Mouse (Mus musculus): ENCODE data around the gene Stard5. TPM values are rescaled to one million over a fixed set of nuclear protein-coding genes. Genes with fewer than 3 reads are reported as not detected.

Stard5 gene
- polyA plus RNA-seq, 1 experiment from 2014 or later, result 12.0 TPM

- H3K27me3 ChIP-seq (replicated peaks), result no peaks in the 10 kb centered on the region
- H3K9me3 ChIP-seq, result no peaks in the 10 kb centered on the region
- WGBS, result 63% methylated on average over 5 of the region's 5 CpGs
- no peaks in the 10 kb centered on the region for H3K36me3 ChIP-seq
- H3K4me3 ChIP-seq, result no peak overlapping the region
- H3K4me2 ChIP-seq (replicated peaks), result no peak overlapping the region
- H3K9ac ChIP-seq, result no peak overlapping the region
- ATAC-seq (ENCODE audit: low FRiP score, low read depth), result no peak
- no peaks in the 10 kb centered on the region for H3K4me1 ChIP-seq
- no peak overlapping the region for H3K27ac ChIP-seq
Measured at GRCm38 (mm10) chr7:83654938-83655630, 23.3 kb downstream of the Stard5 start.

- Histone ChIP-seq H3K27ac (no peak overlapping the region), H3K9me3 (no peaks in the 10 kb centered on the region), H3K4me2 (replicated peaks) (no peak overlapping the region), H3K9ac (no peak overlapping the region), H3K4me3 (no peak overlapping the region), H3K27me3 (replicated peaks) (no peaks in the 10 kb centered on the region), H3K36me3 (no peaks in the 10 kb centered on the region), H3K4me1 (no peaks in the 10 kb centered on the region)
- WGBS, result 66% methylated on average over 1 of the region's 1 CpGs
- ATAC-seq (ENCODE audit: low FRiP score, low read depth), result no peak
Measured at GRCm38 (mm10) chr7:83658716-83659115, 27.0 kb downstream of the Stard5 start.

- H3K9me3 ChIP-seq, result no peaks in the 10 kb centered on the region
- 89% methylated on average over 9 of the region's 9 CpGs for WGBS
- H3K4me1 ChIP-seq, result no peaks in the 10 kb centered on the region
- ATAC-seq (ENCODE audit: low FRiP score, low read depth), result no peak
- H3K36me3 ChIP-seq, result no peaks in the 10 kb centered on the region
- H3K27ac ChIP-seq, result no peak overlapping the region
- H3K27me3 ChIP-seq (replicated peaks), result no peaks in the 10 kb centered on the region
- H3K4me3 ChIP-seq, result no peak overlapping the region
- H3K4me2 ChIP-seq (replicated peaks), result no peak overlapping the region
- no peak overlapping the region for H3K9ac ChIP-seq
Measured at GRCm38 (mm10) chr7:83659159-83660065, 27.7 kb downstream of the Stard5 start.

DNA sequence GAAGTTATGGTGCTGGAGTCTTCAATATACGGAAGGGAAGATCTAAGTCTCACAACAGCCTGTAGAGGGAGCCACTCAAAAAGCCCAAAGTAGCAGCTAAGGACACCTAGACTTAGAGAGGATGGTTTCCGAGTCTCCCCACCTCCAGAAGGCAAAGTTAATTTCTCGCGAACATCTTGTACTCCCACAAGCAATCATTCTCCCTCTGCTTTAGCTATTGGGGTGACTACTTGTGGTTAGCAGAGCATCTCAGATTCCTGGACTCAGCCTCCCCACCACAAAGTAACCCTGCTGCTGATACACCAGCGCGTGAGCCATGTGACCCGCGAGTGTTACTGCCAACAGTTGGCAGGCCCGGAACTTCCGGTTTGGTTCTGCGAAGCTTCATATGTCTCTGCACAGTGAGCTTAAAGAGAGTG lies 28.5 kb downstream of the Stard5 start:
- ATAC-seq (ENCODE audit: low FRiP score, low read depth), result no peak
- no peaks in the 10 kb centered on the region for H3K9me3 ChIP-seq
- WGBS, result 94% methylated on average over 11 of the region's 11 CpGs

GRCm38 (mm10) chr7:83661031-83661430 lies 29.3 kb downstream of the Stard5 start:
- Histone ChIP-seq H3K4me1 (no peaks in the 10 kb centered on the region), H3K36me3 (no peaks in the 10 kb centered on the region), H3K9me3 (no peaks in the 10 kb centered on the region), H3K4me2 (replicated peaks) (no peak overlapping the region), H3K27ac (no peak overlapping the region), H3K27me3 (replicated peaks) (no peaks in the 10 kb centered on the region), H3K9ac (no peak overlapping the region), H3K4me3 (no peak overlapping the region)
- no peak for ATAC-seq (ENCODE audit: low FRiP score, low read depth)
- 91% methylated on average over 10 of the region's 10 CpGs for WGBS

More for the DNA sequence above, 28.5 kb downstream of the Stard5 start:
- Histone ChIP-seq H3K4me2 (replicated peaks) (no peak overlapping the region), H3K9ac (no peak overlapping the region), H3K4me1 (no peaks in the 10 kb centered on the region), H3K27ac (no peak overlapping the region), H3K4me3 (no peak overlapping the region), H3K36me3 (no peaks in the 10 kb centered on the region), H3K27me3 (replicated peaks) (no peaks in the 10 kb centered on the region)

DNA sequence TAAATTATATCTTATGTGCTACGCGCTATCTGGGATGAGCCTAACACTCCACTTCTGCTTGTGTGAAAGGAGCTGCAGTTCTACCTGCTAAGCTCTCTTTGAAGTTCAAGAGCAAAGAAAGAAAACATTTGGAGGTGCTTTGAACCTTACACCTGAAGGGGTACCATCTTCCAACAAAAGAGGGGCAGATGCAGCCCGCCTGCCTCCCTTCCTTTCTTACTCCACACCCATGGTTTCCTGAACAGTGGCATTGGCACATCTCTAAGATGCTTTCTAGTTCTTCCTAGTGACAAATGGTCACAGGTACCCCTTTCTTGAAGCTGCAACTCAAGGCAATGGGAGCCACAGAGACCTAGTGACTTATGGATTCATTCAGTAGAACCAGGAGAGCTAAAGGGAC lies 30.0 kb downstream of the Stard5 start:
- Histone ChIP-seq H3K4me2 (replicated peaks) (no peak overlapping the region), H3K9me3 (no peaks in the 10 kb centered on the region), H3K27ac (no peak overlapping the region), H3K4me3 (no peak overlapping the region), H3K9ac (no peak overlapping the region), H3K36me3 (no peaks in the 10 kb centered on the region), H3K27me3 (replicated peaks) (no peaks in the 10 kb centered on the region), H3K4me1 (no peaks in the 10 kb centered on the region)
- no peak for ATAC-seq (ENCODE audit: low FRiP score, low read depth)
- 93% methylated on average over 3 of the region's 3 CpGs for WGBS

- Histone ChIP-seq H3K9me3 (no peaks in the 10 kb centered on the region), H3K9ac (no peak overlapping the region), H3K27ac (no peak overlapping the region), H3K4me2 (replicated peaks) (no peak overlapping the region), H3K27me3 (replicated peaks) (no peaks in the 10 kb centered on the region), H3K36me3 (no peaks in the 10 kb centered on the region), H3K4me1 (no peaks in the 10 kb centered on the region), H3K4me3 (no peak overlapping the region)
- no peak for ATAC-seq (ENCODE audit: low FRiP score, low read depth)
- 90% methylated on average over 6 of the region's 6 CpGs for WGBS
Measured at GRCm38 (mm10) chr7:83662711-83663375, 31.1 kb downstream of the Stard5 start.

DNA sequence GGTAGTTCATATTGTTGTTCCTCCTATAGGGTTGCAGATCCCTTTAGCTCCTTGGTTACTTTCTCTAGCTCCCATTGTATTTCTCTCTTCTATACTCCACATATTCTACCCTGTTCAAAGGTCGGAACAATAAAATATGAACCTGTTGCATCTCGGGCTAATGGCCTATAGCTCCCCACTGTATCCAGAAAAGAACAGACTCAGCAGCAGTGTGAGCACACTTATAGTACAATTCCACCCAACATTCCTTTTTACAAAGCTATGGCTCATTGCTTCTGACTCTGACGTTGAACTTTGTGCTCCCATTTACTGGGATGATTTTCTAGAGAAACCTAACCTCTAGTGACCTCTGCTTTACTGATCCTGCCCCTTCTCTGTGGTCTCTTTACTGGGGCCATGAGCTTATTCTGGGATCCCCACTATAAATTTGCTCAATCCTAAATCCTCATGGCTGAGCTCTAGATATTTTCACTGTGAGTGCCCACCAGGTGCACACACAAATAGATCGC lies 34.4 kb downstream of the Stard5 start:
- H3K9me3 ChIP-seq, result no peaks in the 10 kb centered on the region
- H3K4me1 ChIP-seq, result no peaks in the 10 kb centered on the region
- no peak overlapping the region for H3K4me3 ChIP-seq
- H3K4me2 ChIP-seq (replicated peaks), result no peak overlapping the region
- 88% methylated on average over 4 of the region's 4 CpGs for WGBS
- no peak for ATAC-seq (ENCODE audit: low FRiP score, low read depth)
- no peak overlapping the region for H3K27ac ChIP-seq
- H3K9ac ChIP-seq, result no peak overlapping the region
- no peaks in the 10 kb centered on the region for H3K27me3 ChIP-seq (replicated peaks)
- no peaks in the 10 kb centered on the region for H3K36me3 ChIP-seq

- Histone ChIP-seq H3K27me3 (replicated peaks) (no peaks in the 10 kb centered on the region), H3K9ac (no peak overlapping the region), H3K4me3 (no peak overlapping the region), H3K36me3 (no peaks in the 10 kb centered on the region), H3K4me1 (no peaks in the 10 kb centered on the region), H3K27ac (no peak overlapping the region), H3K9me3 (no peaks in the 10 kb centered on the region), H3K4me2 (replicated peaks) (no peak overlapping the region)
- no peak for ATAC-seq (ENCODE audit: low FRiP score, low read depth)
- WGBS, result 92% methylated on average over 5 of the region's 5 CpGs
Measured at GRCm38 (mm10) chr7:83667936-83668645, 36.3 kb downstream of the Stard5 start.

GRCm38 (mm10) chr7:83668724-83669123 lies 37.0 kb downstream of the Stard5 start:
- Histone ChIP-seq H3K9ac (no peak overlapping the region), H3K4me1 (no peaks in the 10 kb centered on the region), H3K27ac (no peak overlapping the region), H3K27me3 (replicated peaks) (no peaks in the 10 kb centered on the region), H3K9me3 (no peaks in the 10 kb centered on the region), H3K36me3 (no peaks in the 10 kb centered on the region), H3K4me2 (replicated peaks) (no peak overlapping the region), H3K4me3 (no peak overlapping the region)
- WGBS, result 21% methylated on average over 1 of the region's 1 CpGs
- ATAC-seq (ENCODE audit: low FRiP score, low read depth), result no peak

DNA sequence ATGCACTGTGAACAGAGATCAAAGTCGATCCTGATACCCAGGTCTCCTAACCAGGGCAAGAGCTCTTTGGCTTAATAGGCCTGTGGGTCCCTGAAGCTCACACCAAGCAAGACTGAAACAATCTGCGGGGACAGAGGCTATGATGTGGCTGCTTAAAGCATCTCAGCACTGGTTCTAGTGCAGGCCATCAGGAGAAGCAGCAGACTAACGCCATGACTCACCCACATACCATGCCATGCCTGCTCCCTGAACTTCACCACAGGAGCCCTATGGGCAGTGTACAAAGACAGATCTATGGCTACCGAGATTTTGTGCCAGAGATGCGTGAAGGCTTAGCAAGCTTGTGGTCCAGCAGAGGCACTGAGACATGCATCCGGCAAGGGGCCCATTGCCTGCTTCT lies 39.8 kb downstream of the Stard5 start:
- H3K4me1 ChIP-seq, result no peaks in the 10 kb centered on the region
- WGBS, result 90% methylated on average over 6 of the region's 6 CpGs
- no peak for ATAC-seq (ENCODE audit: low FRiP score, low read depth)

More for the DNA sequence above, 39.8 kb downstream of the Stard5 start:
- H3K4me2 ChIP-seq (replicated peaks), result no peak overlapping the region
- H3K4me3 ChIP-seq, result no peak overlapping the region
- H3K36me3 ChIP-seq, result no peaks in the 10 kb centered on the region
- no peak overlapping the region for H3K9ac ChIP-seq
- H3K9me3 ChIP-seq, result no peaks in the 10 kb centered on the region
- H3K27me3 ChIP-seq (replicated peaks), result no peaks in the 10 kb centered on the region
- H3K27ac ChIP-seq, result no peak overlapping the region

Measured in neural tube, embryonic 12.5 days (tissue).